Mouse (Mus musculus) layer of hippocampus, adult 2 months (tissue): ENCODE measurements around the gene Il17re. TPM values are rescaled to one million over a fixed set of nuclear protein-coding genes. Genes with fewer than 3 reads are reported as not detected.
A peak's percentile ranks its signal among the peaks of the same experiment; 100 is the strongest.

Experiments used
- DNase-seq, 2 experiments: peaks; one replicate each; pipeline ENCODE4 v3.0.0; 2022; ENCODE audit warnings: low spot score in 2 of 2
- H3K27ac ChIP-seq: fragments of 200-600 bp; 2 replicates; pipeline ENCODE4 v1.8.1; 2022
- H3K4me3 ChIP-seq: fragments of 200-600 bp; 2 replicates; pipeline ENCODE4 v1.8.1; 2022; ENCODE audit warnings: mild to moderate bottlenecking
- CTCF ChIP-seq: fragments of 200-600 bp; conservative IDR thresholded peaks from 2 replicates; pipeline ENCODE4 v1.8.1; 2022; ENCODE audit warnings: antibody characterized with exemption, mild to moderate bottlenecking, moderate library complexity
- long read RNA-seq, 2 experiments: library from polyadenylated mRNA; stranded (forward); transcript quantifications; one replicate each; pipeline ENCODE4 v2.0.0; 2021; ENCODE audit warnings: borderline mapping rate in 2 of 2
- total RNA-seq, 2 experiments: library from RNA; stranded (reverse); gene quantifications; 2 replicates each; pipeline ENCODE4 v1.2.3; 2021

The Il17re gene
- under 1 TPM; 0.22 to 0.46 TPM for total RNA-seq
- long read RNA-seq, experiment 1: 0 reads
- long read RNA-seq, experiment 2: 0 reads

DNA sequence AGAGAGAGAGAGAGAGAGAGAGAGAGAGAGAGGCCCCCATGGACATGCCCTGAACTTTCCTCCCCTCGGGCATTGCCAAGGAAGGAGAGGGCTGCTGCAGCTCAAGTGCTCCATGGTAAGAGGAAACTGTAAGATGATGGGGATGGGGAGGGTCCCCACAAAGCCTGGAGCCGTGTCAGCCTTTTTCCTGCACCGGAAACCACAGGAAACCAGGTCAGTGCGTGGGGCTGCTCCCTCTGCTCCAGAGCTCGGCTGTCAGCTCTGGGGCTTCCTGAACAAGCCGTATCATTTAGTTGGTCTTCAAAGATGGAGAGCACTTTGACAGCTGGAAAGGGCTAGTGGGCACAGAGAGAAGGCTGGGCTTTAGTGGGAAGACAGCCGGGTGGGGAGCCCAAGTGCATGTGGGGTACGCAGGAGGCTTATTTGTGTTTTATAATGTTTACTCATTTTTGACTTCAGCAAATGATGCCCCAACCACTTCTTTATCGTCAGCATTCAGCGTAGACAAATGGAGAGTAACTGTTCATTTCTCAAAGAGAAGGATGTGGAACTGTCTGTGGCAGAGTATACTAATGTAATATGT lies at the start of gene Il17re:
TSS of gene Il17re (plus strand) at position 533 of the 583 bp plus-strand sequence.
- no peak for TF ChIP-seq CTCF
- DNase-seq: no peak
- Histone ChIP-seq H3K4me3 (no peak within 1 kb of the TSS), H3K27ac (no peak within 1 kb of the TSS)

DNA sequence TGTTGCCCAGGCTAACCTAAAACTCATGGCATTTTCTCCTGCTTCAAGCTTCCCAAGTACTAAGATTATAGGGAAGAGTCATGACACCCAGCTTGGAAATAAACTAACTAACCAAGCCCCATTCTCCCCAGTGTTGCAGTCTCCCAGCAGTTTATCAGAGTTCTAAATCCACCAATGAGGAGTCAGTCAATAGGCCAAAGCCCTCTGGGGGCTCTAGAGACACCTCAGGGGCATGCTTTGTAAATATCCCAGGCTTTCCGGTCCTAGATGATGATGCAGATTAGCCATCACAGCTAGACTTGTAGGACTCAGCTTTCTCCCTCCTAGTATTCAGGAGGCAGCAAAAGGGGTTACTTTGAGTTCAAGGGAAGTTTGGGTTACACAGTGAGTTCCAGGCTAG lies 48.3 kb upstream of the Il17re start:
- Histone ChIP-seq H3K27ac (no peak overlapping the region), H3K4me3 (no peak overlapping the region)
- TF ChIP-seq CTCF: no peak
- DNase-seq: no peak

DNA sequence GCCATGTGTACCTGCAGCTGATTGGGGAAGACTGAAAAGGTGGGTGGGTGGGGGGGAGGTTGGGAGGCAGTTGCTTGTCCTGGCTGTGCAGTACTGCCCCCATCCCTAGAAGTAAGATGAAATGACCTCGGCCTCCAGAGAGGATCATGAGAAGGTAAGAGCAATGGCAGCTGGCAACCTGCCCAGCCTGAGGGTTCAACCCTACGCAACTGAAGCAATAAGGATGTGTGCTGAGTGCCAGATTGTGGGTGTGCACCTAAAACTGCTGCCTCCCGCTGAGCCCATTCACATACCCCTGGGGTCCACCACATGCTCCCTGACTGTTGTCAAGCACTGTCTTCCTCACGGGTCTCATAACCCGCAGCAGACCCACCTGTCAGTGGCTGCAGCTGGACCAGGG lies 41.9 kb upstream of the Il17re start:
- TF ChIP-seq CTCF: no peak
- H3K27ac ChIP-seq: peak overlapping the region; percentile 93; the same call in 1 of the 2 replicates
- no peak for DNase-seq

DNA sequence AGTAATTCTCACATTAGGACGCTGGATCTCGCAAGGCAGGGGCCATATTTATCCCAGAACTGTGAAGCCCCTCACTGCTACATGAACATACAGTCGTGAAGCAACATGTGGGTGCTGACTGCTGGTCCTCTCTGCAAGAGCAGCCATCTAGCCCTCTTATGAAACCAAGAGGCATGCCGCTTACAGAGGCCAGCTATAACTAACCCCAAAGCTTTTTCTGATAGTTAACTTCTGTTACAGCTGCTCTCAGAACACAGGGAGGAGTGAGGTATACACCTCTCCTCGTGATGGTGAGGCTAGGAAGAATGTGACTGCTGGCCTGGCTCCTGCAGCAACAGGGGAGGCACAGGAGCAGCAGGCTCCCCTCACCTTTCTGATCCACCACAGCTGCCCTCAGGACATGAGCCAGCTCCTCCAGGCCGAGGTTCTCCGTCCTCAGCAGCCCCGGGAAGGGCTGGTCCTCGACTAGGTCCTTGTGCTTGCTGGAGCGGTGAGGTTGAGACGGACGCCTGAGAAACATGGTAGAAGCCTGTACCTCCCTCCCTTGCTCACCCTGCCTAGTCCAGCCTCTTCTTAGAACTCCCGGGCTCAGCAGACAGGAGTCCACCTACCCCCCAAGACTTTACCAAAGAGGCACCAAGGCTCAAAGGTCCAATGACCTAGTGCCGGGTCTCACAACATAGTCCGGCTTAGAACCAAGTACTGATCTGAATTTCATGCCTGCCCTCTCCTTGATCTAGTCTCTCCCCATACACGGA lies 39.7 kb upstream of the Il17re start:
- H3K27ac ChIP-seq: peak overlapping the region; percentile 93
- TF ChIP-seq CTCF: no peak
- DNase-seq: no peak
- peak overlapping the region; percentile 65 for H3K4me3 ChIP-seq

More for the DNA sequence above, 41.9 kb upstream of the Il17re start:
- H3K4me3 ChIP-seq: no peak overlapping the region; the same call in 1 of the 2 replicates

DNA sequence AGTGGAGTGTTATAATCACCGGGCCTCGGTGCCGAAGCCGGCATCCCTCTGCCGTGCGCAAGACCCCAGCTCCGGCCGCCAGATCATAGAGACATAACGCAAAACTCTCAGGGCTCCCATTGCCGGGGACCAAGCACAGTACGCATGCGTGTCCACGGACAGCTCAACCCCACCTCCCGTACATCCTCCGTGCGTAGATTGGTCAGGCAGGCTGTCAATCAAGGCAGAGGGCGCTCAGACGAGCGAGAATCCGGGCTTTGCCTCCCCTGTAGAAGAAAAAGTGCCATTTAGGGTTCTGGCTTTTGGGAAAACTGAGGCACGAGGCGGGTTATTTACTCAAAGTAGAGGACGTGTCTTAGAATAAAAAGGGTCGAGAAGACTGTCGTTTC lies 39.1 kb upstream of the Il17re start, which contains the start of gene Rpusd3:
TSS of gene Rpusd3 (minus strand) at position 142 of the 389 bp plus-strand sequence.
- peak within 1 kb of the TSS; percentile 65 for H3K4me3 ChIP-seq
- no peak for TF ChIP-seq CTCF
- peak within 1 kb of the TSS; percentile 93 for H3K27ac ChIP-seq
- peak; percentile 97 to 99 for DNase-seq

DNA sequence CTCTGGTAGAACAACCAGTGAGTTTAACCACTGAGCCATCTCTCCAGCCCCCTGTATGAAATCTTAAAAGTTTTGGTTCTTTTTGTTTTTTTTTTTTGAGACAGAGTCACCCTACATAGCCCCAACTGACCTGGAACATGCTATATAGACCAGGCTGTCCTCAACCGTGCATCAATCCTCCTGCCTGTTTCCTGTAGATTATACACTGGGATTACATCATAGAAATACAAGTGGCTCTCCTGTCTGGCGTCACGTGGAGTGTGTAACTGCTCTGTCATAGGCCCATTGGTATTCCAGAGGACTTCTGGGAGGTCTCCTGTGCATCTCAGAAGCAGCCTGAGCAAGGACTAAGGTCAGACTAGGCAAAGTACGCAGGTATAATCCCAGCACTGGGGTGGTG lies 35.3 kb upstream of the Il17re start:
- no peak for DNase-seq
- Histone ChIP-seq H3K27ac (no peak overlapping the region), H3K4me3 (no peak overlapping the region)
- no peak for TF ChIP-seq CTCF

DNA sequence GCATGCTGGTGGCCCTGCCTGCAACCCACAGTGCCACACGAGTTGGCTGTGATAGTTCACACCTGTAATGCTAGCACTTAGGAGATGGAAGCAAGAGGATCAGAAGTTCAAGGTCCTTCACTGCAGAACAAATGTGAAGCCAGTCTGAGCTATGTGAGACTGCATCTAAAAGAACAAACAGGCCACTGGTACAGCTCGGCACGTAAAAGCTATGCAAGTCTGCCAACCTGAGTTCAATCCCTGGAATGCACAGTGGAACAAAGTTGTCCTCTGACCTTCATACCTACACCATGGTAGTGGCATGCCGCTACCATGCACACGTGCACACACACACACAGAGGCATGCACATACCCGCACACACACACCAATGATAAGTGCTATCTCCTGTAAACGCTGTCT lies 34.1 kb upstream of the Il17re start:
- peak; percentile 66 for TF ChIP-seq CTCF
- Histone ChIP-seq H3K4me3 (no peak overlapping the region), H3K27ac (no peak overlapping the region)
- no peak for DNase-seq

DNA sequence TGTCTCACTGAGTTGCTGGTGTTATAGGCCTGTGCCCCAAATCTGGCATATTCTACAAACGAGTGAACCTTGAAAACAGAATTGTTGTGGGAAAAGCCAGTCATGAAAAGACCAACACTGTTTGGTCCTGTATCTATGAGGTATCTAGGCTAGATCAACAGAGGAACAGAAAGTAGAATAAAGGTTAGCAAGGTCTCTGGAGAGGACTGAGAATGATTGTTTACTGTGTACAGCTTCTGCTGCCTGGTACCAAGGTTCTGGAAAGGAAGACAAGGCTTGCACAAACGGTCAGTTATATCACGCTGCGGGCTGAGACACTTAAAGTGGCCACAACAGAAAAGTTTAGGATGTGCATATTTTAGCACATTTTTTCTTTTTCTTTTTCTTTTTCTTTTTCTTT lies 31.6 kb upstream of the Il17re start:
- H3K27ac ChIP-seq: no peak overlapping the region
- no peak for TF ChIP-seq CTCF
- no peak for DNase-seq
- no peak overlapping the region for H3K4me3 ChIP-seq

DNA sequence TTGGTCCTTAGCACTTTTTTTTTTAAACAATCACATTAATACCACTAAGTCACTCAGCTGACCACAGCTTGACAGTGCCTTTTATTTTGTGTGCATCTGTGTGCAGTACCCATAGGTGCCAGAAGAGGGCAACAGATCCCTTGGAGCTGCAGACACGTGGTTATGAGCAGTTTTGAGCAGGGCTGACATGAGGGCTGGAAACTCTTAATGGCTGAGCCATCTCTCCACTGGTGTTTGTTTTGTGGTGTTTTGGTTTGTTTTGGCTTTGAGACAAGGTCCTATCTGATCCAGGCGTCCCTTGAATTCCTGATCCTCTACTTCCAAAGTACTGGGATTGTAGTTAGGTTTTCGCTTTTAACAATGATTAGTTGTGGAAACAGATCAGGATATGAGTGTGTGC lies 30.9 kb upstream of the Il17re start:
- DNase-seq: no peak
- no peak overlapping the region for H3K27ac ChIP-seq
- peak; percentile 73 for TF ChIP-seq CTCF

DNA sequence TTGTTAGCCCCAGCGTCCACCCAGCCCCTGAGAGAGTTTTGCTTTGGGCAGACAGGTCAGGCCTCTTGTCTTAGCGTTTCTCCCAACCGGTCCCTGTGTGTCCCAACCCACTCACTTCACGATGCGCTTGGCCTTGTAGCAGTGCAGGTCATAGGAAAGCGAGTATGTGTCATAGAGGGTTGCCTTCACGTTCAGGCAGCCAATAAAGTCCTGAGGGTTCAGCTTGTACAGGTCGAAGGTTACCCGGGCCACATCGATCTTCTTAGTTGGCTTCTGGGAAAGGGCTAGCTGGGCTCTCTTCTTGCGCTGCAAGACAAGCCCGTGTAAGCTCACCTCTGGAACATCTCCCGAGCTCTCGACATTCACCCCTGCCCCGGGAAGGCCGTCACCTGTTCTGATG lies 30.3 kb upstream of the Il17re start:
- no peak for TF ChIP-seq CTCF
- H3K4me3 ChIP-seq: no peak overlapping the region
- no peak for DNase-seq
- no peak overlapping the region for H3K27ac ChIP-seq

More for the DNA sequence above, 30.9 kb upstream of the Il17re start:
- no peak overlapping the region for H3K4me3 ChIP-seq

DNA sequence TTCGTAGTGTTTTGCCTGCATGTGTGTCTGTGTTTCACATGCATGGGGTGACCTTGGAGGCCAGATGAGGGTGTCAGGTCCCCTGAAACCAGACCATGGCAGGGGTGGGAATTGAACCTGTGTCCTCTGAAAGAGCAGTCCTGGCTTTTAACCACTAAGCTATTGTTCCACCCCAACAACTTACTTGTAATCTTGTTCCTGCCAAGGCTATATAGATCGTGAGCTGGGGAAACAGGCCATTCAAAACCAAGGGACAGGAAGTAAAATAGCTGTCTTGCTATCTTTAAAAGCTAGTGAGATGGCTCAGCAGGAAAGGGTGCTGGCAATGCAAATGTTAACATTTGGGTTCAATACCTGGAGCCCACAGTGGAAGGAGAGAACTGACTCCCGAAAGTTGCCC lies 28.3 kb upstream of the Il17re start:
- H3K4me3 ChIP-seq: no peak overlapping the region
- DNase-seq: no peak
- no peak overlapping the region for H3K27ac ChIP-seq
- no peak for TF ChIP-seq CTCF

DNA sequence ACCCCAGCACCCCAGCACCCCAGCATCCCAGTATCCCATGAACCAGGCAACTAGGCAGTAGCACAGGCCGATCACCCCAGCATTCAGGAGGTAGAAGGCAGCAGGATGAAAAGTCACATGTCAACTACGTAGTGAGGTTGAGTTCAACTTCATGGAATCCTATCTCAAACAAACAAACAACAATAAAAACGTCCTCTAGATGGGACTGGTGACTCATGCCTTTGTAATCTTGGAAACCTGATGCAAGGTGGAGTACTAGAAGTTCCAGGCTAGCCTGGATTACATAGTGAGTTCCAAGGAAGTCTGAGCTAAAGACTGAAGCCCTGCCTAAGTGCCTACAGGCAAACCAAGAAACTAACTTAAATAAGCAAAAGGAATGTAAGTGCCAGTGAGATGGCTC lies 27.4 kb upstream of the Il17re start:
- no peak for DNase-seq
- H3K4me3 ChIP-seq: no peak overlapping the region
- no peak for TF ChIP-seq CTCF
- H3K27ac ChIP-seq: no peak overlapping the region

DNA sequence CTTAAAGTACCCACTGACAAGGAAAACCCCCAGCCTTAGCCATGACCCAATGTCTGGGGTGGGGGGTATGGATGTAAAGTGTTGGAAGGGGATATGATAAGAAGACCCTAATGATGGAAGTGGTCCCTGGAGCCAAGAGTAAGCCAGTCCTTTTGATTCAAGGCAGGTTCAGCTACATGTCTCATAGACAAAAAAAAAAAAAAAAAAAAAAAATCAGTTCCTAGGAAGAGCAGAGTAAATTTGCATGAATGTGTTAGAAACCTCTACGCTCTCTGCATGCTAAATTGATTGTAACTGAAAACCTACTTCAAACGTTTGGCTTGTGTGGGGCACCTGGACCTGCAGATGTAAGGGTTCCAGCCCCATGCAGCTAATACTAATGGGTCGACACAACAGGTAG lies 26.5 kb upstream of the Il17re start:
- no peak for TF ChIP-seq CTCF

DNA sequence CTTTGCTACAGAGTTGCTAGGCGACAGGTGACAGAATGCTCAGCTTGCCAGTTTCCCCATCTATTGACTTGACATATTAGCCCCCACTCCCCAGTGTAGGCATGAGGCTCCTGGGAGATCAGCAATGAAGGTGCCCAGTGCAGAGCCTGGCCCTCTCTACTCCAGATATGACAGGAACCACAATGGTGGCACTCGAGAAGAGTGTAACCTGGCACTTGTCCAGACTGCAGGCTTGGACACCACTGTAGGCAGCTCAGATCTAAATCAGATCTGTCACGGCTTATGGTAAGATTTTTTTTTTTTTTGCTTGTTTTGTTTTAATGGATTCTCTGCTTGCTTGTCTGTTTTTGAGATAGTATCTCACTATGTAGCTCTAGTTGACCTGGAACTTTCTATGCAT lies 24.6 kb upstream of the Il17re start:
- no peak for DNase-seq
- TF ChIP-seq CTCF: no peak
- Histone ChIP-seq H3K4me3 (no peak overlapping the region), H3K27ac (no peak overlapping the region)

More for the DNA sequence above, 26.5 kb upstream of the Il17re start:
- Histone ChIP-seq H3K4me3 (no peak overlapping the region), H3K27ac (no peak overlapping the region)
- no peak for DNase-seq
